Comparison of ENCODE assay signal across 21 mouse cellular contexts in genomic region chr10:63236663-63237062, GRCm38 (mm10). TPM values are rescaled to one million over a fixed set of nuclear protein-coding genes. Genes with fewer than 3 reads are reported as not detected.
DNase-seq lines count a peak whose midpoint lies in the region; ATAC-seq and TF ChIP-seq lines count a peak whose summit lies in the region.
"Had no signal": no experiment of that assay in that cellular context is flagged by ENCODE, and none has a peak within 500 bp of the region (broad histone marks: within the 10 kb centered on the region; RNA-seq: fewer than 3 reads in every experiment).

No protein-coding gene starts in this region.

- WGBS in embryonic facial prominence, embryonic 13.5 days, result 91% methylated on average over 6 of the region's 6 CpGs
- WGBS in embryonic facial prominence, embryonic 10.5 days, result 92% methylated on average over 6 of the region's 6 CpGs
- 93% methylated on average over 6 of the region's 6 CpGs for WGBS in hindbrain, postnatal 0 days

- no peaks in the 10 kb centered on the region for H3K27me3 ChIP-seq in embryonic facial prominence, embryonic 13.5 days
- H3K27me3 ChIP-seq in embryonic facial prominence, embryonic 10.5 days (replicated peaks; ENCODE audit: low read depth, poor library complexity, severe bottlenecking), result no peaks in the 10 kb centered on the region
- no peaks in the 10 kb centered on the region for H3K27me3 ChIP-seq in hindbrain, postnatal 0 days (ENCODE audit: insufficient read depth, low read length)
- H3K27me3 ChIP-seq: embryonic facial prominence, embryonic 15.5 days; forebrain, embryonic 12.5 days; Patski had no signal

- H3K36me3 ChIP-seq in embryonic facial prominence, embryonic 13.5 days, result no peaks in the 10 kb centered on the region
- no peaks in the 10 kb centered on the region for H3K36me3 ChIP-seq in embryonic facial prominence, embryonic 10.5 days (replicated peaks)
- H3K36me3 ChIP-seq in hindbrain, postnatal 0 days (ENCODE audit: insufficient read depth, low read length), result no peaks in the 10 kb centered on the region
- H3K36me3 ChIP-seq: embryonic facial prominence, embryonic 15.5 days; forebrain, embryonic 12.5 days; heart, embryonic 12.5 days; hindbrain, embryonic 10.5 days had no signal

- DNase-seq in embryonic facial prominence, embryonic 10.5 days (ENCODE audit: low spot score), result no peak
- DNase-seq in 3T3-L1 (ENCODE audit: low read depth, low spot score) (peak; percentile 22), R1 (ENCODE audit: low read depth, low spot score) (peak; percentile 90)
- no peak for DNase-seq in spleen, adult 12 weeks (ENCODE audit: low spot score)
- DNase-seq in T-cell, adult 2 months (ENCODE audit: low spot score), result no peak
- DNase-seq in hindbrain, postnatal 0 days (ENCODE audit: low spot score), result no peak
- DNase-seq: adrenal gland, postnatal 25 days; cerebellum, adult 18-20 months; cerebellum, adult 9-11 months; cerebellum, postnatal 36 days; gastrocnemius, postnatal 10 days; heart, adult 2 months; kidney, adult 11 months had no signal

- no peak for TF ChIP-seq CTCF in hindbrain, postnatal 0 days (IDR thresholded peaks at IDR 0.05; ENCODE audit: low read depth)

- H3K27ac ChIP-seq in embryonic facial prominence, embryonic 13.5 days, result no peak overlapping the region
- H3K27ac ChIP-seq in embryonic facial prominence, embryonic 10.5 days (replicated peaks), result no peak overlapping the region
- no peak overlapping the region for H3K27ac ChIP-seq in hindbrain, postnatal 0 days
- H3K27ac ChIP-seq: embryonic facial prominence, embryonic 15.5 days; forebrain, embryonic 12.5 days; heart, adult 2 months; hindbrain, embryonic 10.5 days; hindbrain, embryonic 14.5 days had no signal

- H3K4me3 ChIP-seq in embryonic facial prominence, embryonic 13.5 days, result no peak overlapping the region
- H3K4me3 ChIP-seq in embryonic facial prominence, embryonic 10.5 days, result no peak overlapping the region
- H3K4me3 ChIP-seq in hindbrain, postnatal 0 days (ENCODE audit: low read length), result no peak overlapping the region
- H3K4me3 ChIP-seq: embryonic facial prominence, embryonic 15.5 days; forebrain, embryonic 12.5 days; heart, adult 2 months; heart, embryonic 12.5 days; hindbrain, embryonic 10.5 days had no signal

- no peaks in the 10 kb centered on the region for H3K9me3 ChIP-seq in embryonic facial prominence, embryonic 13.5 days
- no peaks in the 10 kb centered on the region for H3K9me3 ChIP-seq in embryonic facial prominence, embryonic 10.5 days
- H3K9me3 ChIP-seq in hindbrain, postnatal 0 days (ENCODE audit: low read length), result no peaks in the 10 kb centered on the region
- H3K9me3 ChIP-seq: embryonic facial prominence, embryonic 15.5 days; forebrain, embryonic 12.5 days; heart, embryonic 12.5 days had no signal

- H3K4me2 ChIP-seq in embryonic facial prominence, embryonic 13.5 days, result no peak overlapping the region
- no peak overlapping the region for H3K4me2 ChIP-seq in hindbrain, postnatal 0 days (ENCODE audit: low read depth, low read length)
- H3K4me2 ChIP-seq: embryonic facial prominence, embryonic 15.5 days; forebrain, embryonic 12.5 days; heart, embryonic 12.5 days; hindbrain, embryonic 14.5 days had no signal

- no peaks in the 10 kb centered on the region for H3K4me1 ChIP-seq in embryonic facial prominence, embryonic 13.5 days
- H3K4me1 ChIP-seq in embryonic facial prominence, embryonic 10.5 days, result no peaks in the 10 kb centered on the region
- H3K4me1 ChIP-seq in hindbrain, postnatal 0 days (ENCODE audit: insufficient read depth, low read length), result no peaks in the 10 kb centered on the region
- H3K4me1 ChIP-seq: embryonic facial prominence, embryonic 15.5 days; heart, embryonic 12.5 days; hindbrain, embryonic 10.5 days had no signal

- peak; percentile 52; the same call in 1 of the 2 replicates for ATAC-seq in embryonic facial prominence, embryonic 13.5 days (ENCODE audit: insufficient number of reproducible peaks, insufficient read depth, low FRiP score, low TSS enrichment, low read depth)
- no peak for ATAC-seq in hindbrain, postnatal 0 days
- ATAC-seq: forebrain, embryonic 16.5 days; Patski had no signal

- no peak overlapping the region for H3K9ac ChIP-seq in embryonic facial prominence, embryonic 13.5 days
- H3K9ac ChIP-seq in hindbrain, postnatal 0 days (replicated peaks; ENCODE audit: low read length), result no peak overlapping the region
- H3K9ac ChIP-seq: embryonic facial prominence, embryonic 15.5 days; forebrain, embryonic 12.5 days; heart, embryonic 12.5 days; hindbrain, embryonic 14.5 days had no signal

RNA-seq across cellular contexts. Expression of gene Herc4, which starts 6.9 kb away (rescaled TPM):
- polyA plus RNA-seq in embryonic facial prominence, embryonic 13.5 days (2015; fragmentation: Nextera tagmentation; extraction: Ambion mirVana), result 39.7 and 40.8 TPM in 2 replicates
- polyA plus RNA-seq in embryonic facial prominence, embryonic 10.5 days (2016; fragmentation: Nextera tagmentation; extraction: Ambion mirVana), result 46.1 and 50.5 TPM in 2 replicates
- total RNA-seq in hindbrain, postnatal 0 days (2014; rRNA removed), result 30.0 and 52.7 TPM in 2 replicates
- polyA plus RNA-seq in hindbrain, postnatal 0 days (2015; fragmentation: Nextera tagmentation; extraction: Ambion mirVana), result 16.6 and 18.0 TPM in 2 replicates

RNA-seq across cellular contexts. Expression of gene Mypn, which starts 32.9 kb away (rescaled TPM):
- polyA plus RNA-seq in embryonic facial prominence, embryonic 13.5 days (2015; fragmentation: Nextera tagmentation; extraction: Ambion mirVana), result 0.14 and 0.18 TPM in 2 replicates
- 0.04 TPM in 1 of 2 replicates, not detected in the other for polyA plus RNA-seq in embryonic facial prominence, embryonic 10.5 days (2016; fragmentation: Nextera tagmentation; extraction: Ambion mirVana)
- total RNA-seq in hindbrain, postnatal 0 days (2014; rRNA removed), result 0.16 and 3.0 TPM in 2 replicates
- polyA plus RNA-seq in hindbrain, postnatal 0 days (2015; fragmentation: Nextera tagmentation; extraction: Ambion mirVana), result 0.71 and 0.79 TPM in 2 replicates
- polyA plus RNA-seq: forebrain, embryonic 12.5 days; Patski had no signal

Comparison
In these comparisons a context has a peak if more than half of its experiments do, and no peak if none do; other contexts are left out.
1. DNase-seq: peak in 3T3-L1 (single experiment) and R1 (single experiment); none in embryonic facial prominence, embryonic 10.5 days (single experiment), spleen, adult 12 weeks (single experiment), T-cell, adult 2 months (single experiment) and hindbrain, postnatal 0 days (single experiment).